Mouse (Mus musculus): Measurements from ENCODE around the gene Smad3. TPM values are rescaled to one million over a fixed set of nuclear protein-coding genes. Genes with fewer than 3 reads are reported as not detected.

The Smad3 gene
- total RNA-seq, 4 experiments from 2014 or later = 44.2 to 62.0 (median 46.1) TPM

DNA sequence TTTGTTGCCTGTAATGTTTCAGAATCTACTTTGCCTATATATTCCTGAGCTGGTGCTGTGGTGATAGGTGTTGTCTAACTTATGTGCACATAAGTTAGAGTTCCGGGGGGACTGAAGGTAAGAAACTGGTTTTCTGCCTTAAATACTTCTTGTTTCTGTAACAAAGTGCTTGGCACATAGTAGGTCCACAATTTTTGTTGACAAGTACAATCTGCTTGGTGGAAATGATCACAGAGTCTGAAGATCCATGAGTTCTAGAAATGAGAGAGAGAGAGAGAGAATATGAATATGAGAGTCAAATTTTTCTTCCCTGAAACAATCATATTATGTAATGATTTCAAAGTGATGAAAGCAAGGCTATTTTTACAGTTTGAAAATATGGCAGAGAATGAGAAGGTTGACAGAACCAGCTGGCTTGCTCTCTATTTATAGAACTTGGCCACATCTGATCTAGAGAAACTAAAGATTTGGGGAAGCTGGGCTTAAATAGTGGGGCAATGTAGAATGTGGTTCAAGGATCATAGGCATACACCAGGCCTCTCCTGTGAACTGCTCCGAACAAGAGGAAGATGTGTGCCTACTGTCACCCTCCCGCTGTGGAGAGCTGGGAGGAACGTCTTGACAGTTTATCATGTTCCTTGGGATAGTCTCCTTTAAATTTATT, 115.7 kb downstream of the Smad3 start:
- DNase-seq (ENCODE audit: low spot score in 2 of 2) = no peak

DNA sequence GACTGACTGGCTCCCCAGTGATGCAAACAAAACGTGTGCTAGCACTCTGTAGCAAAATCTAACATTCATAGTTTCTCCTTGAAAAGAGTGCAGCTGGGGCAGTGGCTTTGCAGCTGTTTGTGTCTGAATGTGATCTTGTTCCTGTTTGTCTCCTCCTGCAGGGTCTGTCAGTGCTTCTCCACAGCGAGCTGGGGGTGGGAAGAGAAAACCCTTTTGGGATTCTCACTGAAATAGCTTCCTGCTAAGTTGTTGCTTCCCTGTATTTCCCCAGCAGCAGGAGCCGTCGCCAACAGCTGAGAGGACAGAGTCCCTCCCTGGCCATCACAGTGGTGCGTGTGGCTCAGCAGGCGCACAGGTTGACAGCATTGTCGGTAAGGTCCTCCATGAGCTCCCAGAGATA, 121.7 kb downstream of the Smad3 start:
- no peak for DNase-seq (ENCODE audit: low spot score in 2 of 2)

DNA sequence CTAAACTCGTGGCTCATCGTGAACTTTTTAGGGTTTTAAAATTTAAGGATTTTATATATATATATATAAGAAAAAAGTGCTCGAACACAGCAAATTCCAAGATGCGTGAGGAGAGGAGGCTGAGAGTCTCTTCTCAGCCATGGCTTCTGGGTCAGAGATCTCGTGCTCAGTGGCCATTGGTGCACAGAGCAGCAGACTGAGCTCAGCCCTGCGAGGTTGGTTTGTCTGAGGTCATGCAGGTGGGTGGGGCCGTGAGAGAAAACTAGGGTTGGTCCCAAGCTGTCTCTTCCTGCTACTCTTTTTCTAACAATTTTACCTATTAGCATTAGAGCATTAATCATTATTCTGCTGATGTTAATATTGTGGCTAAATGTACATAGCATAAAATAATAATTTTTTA, 124.5 kb downstream of the Smad3 start:
- no peak for DNase-seq (ENCODE audit: low spot score in 2 of 2)

DNA sequence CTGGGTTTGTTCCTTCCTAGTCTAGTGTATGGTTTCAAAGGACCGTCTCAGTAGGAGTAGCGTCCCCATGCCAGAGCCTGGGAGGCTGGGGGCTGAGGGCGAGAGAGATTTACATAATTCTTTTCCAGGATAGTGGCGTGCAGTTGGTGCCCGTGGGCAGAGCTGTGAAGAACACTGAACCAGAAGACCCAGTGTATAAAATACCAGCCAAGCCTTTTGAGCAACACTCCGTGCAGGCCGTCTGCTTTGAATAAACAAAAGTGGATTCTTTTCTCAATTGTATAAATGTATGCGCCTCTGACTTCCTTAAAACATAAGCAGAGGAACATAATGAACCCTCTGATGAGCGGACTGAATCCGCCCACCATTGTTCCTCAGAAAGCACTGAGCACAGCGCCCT, 124.9 kb downstream of the Smad3 start:
- no peak for DNase-seq (ENCODE audit: low spot score in 2 of 2)

DNA sequence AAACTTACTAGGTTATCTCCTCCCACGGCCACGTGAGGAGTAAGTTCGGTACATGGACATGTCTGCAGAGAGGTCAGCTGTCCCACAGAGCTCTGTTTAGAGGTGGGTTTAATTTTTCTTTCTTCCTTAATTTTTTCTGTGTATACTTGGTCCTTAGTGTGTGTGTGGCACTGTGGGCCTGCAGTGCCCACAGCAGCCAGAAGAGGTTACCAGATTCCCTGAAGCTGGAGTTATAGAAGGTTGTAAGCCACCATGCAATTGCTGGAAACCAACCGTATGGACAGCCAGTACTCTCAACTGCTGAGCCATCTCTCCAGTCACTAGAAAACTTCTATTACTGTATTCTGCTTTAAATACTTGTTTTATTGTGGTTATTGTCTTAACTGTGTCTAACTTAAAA, 125.7 kb downstream of the Smad3 start:
- DNase-seq (ENCODE audit: low spot score in 2 of 2) = no peak

DNA sequence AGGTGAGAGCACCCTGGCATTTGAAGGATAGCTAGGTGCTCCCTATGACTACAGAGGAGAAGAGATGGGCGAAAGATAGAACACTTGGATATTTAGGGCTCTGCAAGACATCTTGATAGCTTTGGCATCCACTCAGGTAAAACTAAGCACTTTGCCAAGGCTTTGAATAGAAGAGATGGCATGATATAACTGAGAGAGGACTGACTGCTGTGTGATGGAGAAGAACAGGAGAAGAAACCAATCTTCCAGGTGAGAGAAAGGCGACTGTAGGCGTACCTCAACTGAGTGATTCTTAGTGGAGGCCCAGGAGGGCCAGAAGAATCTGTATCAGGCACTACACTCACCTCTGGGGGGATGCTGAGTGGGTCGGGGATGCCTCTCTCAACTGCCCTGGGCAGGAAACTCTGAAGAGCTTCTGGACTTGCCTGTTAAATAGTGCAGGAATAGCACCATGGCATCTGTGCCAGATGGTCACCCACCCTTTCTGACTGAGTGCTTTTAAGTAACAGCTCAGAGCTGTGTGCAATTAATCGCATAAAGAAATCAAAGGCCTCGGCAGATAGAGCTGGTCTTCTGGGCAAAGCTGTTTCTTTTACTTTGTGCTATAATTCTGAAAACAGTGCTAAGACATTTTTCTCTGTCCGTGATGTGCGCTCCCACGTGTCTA, 132.6 kb downstream of the Smad3 start:
- no peak for DNase-seq (ENCODE audit: low spot score in 2 of 2)

DNA sequence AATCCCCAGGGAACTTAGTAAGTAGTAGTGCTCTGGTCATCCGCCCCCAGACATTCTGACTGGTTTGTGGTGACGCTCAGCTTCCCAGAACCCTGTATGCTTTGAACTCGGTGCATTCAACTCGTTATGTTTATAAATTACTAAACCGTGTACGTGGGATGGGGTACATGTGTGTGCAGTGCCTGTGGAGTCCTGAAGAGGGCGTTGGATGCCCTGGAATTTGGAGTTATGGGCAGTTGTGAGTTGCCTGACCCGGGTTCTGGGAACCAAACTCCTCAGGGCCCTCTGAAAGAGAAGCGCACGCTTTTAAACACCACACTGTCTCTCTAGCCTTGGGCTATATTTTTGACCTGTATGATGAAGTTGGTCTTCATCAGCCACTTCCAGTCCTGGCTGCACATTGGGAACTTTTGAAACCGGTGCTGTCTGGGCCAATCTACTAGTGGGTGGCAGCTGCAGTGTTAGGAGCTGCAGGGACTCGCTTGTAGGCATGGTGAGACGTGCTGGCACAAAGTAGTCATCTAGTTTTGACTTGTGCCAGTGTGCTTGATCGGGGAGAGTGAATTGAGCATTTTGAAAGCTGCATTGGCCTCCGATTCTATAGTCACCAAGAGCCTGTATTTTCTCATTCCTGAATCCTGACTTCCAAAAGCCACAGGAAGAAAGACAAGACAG, 133.8 kb downstream of the Smad3 start:
- DNase-seq (ENCODE audit: low spot score in 2 of 2) = no peak

DNA sequence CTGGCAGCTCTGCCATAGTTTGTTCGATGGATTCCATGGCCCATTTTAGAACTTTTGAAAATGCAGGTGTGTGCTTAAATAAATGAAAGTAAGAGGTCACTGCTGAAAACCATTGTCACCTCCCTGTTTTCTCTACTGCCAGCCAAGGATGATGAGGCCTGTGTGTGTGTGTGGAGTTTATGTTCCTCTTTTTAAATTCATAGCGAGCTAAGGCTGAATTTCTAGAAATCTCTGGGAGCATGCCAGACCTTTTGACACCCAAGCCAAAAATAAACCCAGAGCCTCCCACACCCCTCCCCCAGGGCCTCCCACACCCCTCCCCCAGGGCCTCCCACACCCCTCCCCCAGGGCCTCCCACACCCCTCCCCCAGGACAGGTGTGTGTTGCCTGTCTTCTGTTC, 139.8 kb downstream of the Smad3 start:
- DNase-seq (ENCODE audit: low spot score in 2 of 2) = no peak

DNA sequence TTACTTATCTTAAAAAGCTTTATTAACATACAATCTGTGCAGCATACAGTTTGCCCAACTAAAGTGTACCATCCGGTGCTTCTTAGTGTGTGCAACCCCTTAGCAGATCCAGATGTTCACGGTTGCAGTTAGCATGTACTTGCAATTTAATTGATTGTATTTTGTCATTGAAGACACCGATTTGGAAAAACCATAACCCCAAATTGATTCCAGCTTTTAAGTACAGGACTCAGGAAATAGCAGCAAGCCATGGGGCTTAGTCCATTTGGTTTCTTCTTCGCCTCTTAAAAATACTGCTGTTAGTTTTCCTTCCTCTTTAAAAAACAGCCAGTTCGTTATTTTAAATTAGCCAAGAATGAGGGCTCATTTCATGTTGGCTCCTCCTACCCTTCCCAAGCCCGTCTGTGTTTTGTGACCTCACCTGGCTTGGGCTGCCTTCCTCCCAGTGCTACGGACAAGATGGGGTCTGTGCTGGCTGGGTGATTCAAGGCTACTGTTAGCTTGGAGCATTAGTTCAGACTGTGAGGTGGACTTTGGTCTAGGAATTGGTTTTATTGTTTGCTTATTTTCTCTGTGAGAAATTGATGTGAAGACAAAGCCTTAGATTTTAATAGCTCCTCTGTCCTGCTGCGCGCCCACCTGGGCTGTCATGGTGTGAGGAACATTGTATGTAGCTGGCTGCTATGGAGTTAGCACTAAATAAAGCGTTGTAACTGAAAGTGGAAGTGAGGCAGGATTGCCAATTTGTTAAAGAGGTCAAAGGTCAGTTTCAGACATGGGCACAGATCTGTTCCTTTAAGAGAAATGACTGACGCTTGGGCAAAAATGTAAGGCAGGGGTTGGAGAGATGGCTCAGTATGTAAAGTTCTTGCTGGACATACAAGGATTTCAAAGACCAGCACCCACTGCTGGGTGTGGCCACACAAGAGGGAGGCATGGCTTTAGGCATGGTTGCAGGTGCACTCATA, 143.5 kb downstream of the Smad3 start:
- no peak for DNase-seq (ENCODE audit: low spot score in 2 of 2)

DNA sequence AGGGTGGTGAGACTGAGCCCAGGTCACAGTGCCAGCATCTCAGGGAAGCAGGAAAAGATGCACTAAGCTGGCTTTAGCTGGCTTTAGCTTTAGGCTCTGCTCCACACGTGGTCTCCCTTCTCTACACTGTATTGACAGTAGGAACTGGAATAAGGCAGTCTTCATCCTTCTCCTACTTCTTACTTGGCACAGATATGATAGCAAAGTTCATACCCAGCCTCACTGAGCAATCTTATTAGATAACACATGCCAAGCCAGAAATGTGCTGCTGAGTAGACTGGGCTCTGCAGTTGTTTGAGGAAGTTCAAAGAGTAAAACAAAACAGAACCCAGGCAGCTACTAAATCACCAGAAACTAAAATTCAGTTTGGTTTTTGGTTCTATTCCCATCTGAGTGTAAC, 144.2 kb downstream of the Smad3 start:
- no peak for DNase-seq (ENCODE audit: low spot score in 2 of 2)

DNA sequence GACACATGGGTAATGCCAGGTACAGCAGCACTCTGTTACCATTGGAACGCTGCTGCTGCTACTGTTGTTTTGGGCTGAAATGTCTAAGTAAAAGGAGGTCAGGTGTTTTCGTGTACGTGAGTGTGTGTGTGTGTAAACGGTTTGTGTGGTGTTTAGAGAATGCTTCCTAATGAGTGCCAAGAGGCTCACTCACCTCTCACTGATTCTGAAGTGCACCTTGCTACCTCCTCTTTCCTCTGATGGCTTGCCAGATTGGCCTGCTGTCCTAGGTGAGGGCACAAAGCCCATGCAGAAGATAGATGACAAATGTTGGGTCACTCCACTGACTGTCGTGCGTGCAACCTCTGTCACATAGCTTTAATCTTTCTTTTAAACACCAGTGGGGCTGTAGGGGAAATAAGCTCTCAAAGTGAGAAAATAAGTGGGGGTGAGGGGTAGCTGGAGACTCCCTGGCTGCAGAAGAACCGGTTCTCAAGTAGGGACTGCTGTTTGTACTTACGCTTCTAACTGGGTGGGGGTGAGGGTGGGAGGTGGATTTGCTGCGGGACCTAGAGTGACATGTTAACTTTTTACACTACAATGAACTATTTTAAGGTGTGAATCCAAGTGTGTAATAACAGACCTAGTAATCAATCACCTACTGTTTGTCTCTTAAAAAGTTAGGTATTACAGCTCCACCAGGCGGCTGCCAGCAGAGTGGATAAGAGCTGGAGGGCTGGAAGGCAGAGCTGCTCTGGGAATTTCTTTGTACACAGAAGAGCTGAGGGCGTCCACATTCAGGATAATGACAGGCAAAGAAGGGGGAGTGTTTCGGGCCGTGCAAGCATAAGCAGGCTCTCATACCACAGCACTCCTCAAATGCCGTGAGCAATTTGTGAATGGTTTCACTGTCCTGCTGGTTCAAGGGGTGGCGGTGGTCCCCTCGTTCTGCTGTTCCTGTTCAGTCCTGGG, 145.0 kb downstream of the Smad3 start:
- DNase-seq (ENCODE audit: low spot score in 2 of 2) = no peak

DNA sequence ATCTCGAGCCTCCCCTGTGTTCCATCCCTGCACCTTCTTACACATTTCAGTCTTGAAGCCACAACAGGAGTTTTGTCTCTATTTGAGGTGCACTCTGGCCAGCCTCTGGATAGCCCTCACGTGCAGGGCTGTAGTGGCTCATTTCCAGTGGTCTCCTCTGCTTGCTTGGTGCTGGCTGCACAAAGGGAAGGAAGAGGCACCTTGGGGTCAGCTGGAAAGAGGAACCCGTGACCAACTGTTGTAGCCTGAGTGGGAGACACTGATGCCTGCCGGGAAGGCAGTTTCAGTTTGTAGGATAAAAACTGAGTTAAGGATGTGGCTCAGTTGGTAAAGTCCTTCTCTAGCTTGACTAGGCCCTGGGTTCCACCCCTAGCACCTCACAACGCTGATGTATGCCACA, 145.8 kb downstream of the Smad3 start:
- no peak for DNase-seq (ENCODE audit: low spot score in 2 of 2)

DNA sequence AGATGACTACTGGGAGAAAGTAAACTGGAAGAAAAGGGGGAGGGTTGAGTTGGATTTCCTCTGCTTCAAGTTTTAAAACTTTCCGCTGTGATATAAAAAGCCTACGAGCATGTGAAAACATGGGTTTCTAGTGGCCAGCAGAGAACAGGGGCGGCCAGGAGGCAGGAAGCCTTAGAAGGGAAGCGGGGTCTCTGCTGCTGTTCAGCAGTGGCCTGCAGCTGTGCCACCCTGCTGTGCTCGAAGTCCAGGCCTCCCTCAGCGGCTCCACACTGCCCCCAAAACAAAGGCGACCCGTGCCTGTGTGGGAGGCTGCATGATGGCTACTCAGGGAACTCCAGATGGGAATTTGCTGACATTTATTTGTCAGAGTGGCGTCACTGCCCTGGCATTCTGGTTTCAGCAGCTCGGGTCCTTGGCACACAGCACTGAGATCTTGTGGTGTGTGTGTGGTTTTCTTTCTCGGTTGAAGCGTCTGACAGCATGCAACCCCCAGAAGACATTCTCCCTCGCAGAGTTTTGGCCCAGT, 146.9 kb downstream of the Smad3 start:
- DNase-seq (ENCODE audit: low spot score in 2 of 2) = peak; percentile 21 to 27

DNA sequence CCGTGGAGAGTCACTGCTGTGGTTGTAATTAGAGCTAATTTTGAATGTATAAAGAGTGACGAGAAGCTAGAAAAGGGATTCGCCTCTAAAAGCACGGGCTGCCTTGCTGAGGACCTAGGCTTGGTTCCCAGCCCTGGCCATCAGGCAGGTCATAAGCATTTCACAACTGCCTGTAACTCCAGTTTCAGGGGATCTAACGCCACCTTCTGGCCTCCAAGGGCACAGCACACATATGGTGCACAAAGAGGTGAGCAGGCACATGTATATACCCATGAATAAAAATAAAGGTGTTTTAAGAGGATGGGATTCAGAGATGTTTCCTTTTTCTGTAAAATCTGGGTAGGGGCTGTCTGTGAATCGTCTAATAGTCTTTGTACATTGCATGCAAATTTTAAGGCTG, 147.6 kb downstream of the Smad3 start:
- no peak for DNase-seq (ENCODE audit: low spot score in 2 of 2)

DNA sequence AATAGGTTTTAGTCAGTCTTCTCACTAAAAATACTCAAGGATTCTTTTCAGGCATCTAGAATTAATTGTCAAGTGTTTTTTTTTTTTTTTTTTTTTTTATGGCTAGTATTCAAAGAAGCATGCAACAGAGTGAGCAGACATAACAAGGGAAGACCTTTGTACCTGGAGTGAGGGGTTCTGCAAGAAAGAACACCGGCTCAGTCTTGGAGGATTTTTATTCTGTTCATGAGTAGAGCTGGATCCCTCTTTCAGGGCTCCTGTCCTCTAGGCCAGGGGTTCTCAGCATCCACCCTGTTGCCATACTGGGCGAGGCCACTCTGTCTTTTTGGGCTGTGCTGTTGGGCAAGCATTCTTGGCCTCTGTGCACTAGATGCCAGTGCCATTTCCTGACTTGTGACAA, 148.0 kb downstream of the Smad3 start:
- DNase-seq (ENCODE audit: low spot score in 2 of 2) = no peak

DNA sequence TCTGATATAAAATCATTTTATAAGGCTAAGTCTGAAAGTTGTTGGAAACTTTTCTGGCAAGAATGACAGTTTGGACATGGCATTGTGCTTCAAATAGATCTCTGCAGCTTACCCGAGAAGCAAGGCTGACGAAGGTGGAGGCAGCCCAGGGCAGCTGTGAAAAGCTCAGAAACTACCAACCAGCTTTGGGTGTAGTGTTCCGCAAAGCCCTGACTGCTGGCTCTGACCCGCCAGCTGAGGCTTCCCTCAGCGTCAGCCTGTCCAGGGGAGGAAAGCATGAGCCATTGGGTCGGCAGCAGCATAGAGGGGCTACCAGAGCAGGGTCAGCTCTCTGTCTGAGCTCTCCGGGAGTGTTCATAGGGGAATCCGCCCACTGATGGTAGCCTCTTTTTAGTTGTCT, 148.5 kb downstream of the Smad3 start:
- no peak for DNase-seq (ENCODE audit: low spot score in 2 of 2)

DNA sequence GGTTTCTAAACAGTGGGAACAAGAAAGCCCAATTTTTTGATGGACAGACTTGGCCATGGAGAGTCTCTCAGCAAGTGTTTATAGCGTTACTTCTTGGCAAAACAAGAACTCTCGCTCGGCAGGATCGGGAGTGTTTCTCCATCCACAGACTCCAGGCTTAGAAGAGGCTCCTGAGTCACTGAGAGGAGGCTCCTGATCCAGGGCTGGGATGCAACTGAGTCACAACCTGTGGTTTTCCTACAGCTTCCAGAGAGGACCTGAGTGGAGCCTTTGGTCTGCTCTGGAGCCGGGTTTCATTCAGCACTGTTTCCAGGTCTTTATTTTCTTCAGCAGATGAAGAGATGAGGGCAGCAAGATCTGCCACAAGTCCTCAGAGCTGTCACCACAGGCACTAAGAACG, 149.8 kb downstream of the Smad3 start:
- DNase-seq (ENCODE audit: low spot score in 2 of 2) = no peak

DNA sequence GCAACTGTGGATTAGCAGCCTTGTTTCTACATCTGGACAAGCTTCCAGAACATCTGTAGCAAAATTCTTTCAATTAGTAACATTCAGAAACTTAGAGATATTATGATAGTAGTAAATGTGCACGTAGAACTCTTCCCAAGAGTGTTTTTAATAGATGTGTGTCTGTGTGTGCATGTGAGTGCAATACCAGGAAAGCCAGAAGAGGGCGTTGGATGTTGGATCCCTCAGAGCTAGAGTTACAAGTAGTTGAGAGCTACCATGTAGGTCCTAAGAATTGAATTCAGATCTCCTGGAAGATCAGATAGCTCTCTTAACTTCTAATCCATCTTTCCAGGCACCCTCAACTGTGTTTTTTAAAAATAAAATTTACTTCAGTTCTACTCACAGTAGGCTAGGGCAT, 151.2 kb downstream of the Smad3 start:
- DNase-seq (ENCODE audit: low spot score in 2 of 2) = no peak

DNA sequence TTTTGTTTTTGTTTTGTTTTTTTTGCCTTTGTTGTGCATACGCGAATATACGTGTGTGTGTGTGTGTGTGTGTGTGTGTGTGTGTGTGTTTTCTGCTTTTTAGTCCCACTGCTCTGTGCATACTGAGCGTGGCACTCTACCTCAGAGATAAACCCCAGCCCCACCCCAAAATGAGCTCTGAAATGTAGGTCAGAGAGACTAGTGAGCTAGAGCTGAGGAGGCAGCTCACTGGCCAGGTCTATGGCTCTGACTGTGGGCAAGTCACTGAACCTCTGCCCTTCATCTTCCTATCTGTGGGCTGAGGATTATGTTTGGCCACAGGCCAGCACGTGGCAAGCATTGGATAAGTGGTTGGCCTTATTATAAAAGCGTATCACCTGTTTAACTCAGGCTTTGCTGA, 153.9 kb downstream of the Smad3 start:
- no peak for DNase-seq (ENCODE audit: low spot score in 2 of 2)
